Mouse (Mus musculus): Measurements from ENCODE around the gene Epb41l1.

The Epb41l1 gene

DNA sequence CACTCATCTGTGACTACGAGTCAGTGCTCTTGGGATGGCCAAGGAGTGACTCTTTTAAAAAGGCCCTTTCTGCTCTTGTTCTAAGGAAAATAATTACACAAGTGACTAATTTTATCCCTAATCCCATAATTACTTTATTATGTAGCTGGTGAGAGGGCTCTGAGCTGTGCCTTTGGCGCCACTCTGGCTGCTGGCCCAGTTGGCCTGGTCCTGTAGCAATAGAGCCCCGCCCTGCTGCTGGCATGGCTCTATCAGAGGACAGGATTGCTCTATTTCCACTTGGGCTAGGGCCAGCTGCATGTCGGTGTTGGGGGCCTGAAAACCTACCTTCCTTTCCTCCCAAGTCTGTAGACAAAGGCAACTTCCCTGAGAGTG, 36.6 kb downstream of the Epb41l1 start:
- no peak for DNase-seq (ENCODE audit: low read depth, low spot score)

- DNase-seq (ENCODE audit: low read depth, low spot score): no peak
These were observed 39.8 kb downstream of the Epb41l1 start for GRCm38 (mm10) chr2:156460470-156460869.

GRCm38 (mm10) chr2:156462154-156463029, 41.7 kb downstream of the Epb41l1 start:
- DNase-seq (ENCODE audit: low read depth, low spot score): peak; percentile 18

- no peak for DNase-seq (ENCODE audit: low read depth, low spot score)
These were observed 43.7 kb downstream of the Epb41l1 start for GRCm38 (mm10) chr2:156464416-156464815.

DNA sequence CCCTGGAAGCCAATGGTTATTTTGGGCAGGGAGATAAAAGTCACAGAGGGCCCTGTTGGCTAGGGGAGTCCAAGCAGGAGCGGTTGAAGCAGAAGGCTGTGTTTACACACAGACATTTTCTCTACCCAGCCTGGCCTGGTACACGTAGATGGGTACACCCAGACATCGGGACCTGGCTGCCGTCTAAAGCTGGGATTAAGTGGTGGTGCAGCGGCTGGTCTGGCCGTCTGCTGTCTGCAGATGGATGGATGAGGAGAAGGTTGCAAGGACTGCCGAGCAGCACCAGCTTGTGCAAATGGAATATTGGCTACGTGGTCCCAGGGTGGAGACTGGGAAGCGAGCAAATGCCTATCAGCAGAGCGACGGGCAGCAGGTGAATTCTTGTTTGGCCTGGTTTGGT, 46.8 kb downstream of the Epb41l1 start:
- no peak for DNase-seq (ENCODE audit: low read depth, low spot score)

- DNase-seq (ENCODE audit: low read depth, low spot score): no peak
These were observed 48.2 kb downstream of the Epb41l1 start for GRCm38 (mm10) chr2:156468890-156469289.

DNA sequence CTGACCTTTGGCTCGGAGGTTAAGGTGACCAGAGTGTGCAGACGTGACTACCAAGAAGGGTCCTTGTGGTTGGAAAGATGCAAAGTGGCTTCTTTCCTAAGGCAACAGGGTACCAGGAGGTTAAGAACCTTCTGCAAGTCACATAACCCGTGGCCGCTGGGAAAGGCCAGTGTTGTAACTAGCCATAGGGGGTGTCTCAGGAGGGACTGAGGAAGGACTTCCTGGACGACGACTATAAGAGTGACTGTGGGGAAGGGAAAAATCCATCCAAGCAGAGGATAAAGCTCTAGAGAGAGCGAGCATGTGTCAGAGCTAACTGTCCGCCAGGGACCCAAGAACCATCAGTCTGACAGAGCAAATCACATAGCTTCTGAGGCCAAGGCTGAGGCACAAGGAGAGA, 48.8 kb downstream of the Epb41l1 start:
- no peak for DNase-seq (ENCODE audit: low read depth, low spot score)

- no peak for DNase-seq (ENCODE audit: low read depth, low spot score)
These were observed 50.2 kb downstream of the Epb41l1 start for GRCm38 (mm10) chr2:156470938-156471337.

- no peak for DNase-seq (ENCODE audit: low read depth, low spot score)
These were observed 51.6 kb downstream of the Epb41l1 start for GRCm38 (mm10) chr2:156472336-156472735.

DNA sequence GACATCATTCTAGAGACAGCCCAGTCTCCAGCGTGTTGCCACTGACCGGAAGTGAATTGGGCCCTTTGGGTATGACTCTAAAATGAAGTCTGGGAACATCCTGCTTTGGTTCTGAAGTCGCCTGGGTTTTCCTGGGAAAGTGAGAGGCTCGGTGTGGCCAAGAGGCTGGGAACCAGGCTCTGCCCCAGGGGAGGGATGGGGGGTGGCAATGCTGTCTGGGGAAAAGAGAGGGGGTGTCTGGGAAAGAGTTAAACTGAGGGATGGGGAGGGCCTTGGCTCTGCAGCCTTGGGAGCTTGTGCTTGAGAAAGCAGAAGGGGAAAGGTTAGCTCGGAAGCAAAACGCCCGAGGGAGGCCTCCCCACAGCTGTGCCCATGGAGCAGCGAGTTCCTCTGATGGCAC, 53.0 kb downstream of the Epb41l1 start:
- DNase-seq (ENCODE audit: low read depth, low spot score): no peak

DNA sequence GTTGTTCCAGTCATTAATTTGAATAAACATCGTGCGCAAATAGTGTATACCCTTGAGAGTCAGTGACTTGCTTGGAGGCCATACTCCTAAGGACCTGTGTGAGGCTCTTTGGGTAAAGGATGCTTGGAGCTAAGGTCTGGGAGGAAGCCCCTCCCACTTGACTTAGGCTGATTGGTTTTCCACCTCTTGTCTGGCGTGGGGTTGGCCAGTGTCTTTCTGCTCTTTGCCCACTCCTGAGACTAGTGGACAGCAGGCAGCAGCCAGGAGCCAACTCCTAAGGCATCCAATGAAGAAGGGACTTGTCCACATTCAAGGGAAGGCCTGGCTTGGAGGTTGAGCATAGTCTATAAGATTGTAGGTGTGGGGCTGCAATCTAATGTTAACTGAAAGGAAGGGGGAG, 53.4 kb downstream of the Epb41l1 start:
- DNase-seq (ENCODE audit: low read depth, low spot score): no peak

DNA sequence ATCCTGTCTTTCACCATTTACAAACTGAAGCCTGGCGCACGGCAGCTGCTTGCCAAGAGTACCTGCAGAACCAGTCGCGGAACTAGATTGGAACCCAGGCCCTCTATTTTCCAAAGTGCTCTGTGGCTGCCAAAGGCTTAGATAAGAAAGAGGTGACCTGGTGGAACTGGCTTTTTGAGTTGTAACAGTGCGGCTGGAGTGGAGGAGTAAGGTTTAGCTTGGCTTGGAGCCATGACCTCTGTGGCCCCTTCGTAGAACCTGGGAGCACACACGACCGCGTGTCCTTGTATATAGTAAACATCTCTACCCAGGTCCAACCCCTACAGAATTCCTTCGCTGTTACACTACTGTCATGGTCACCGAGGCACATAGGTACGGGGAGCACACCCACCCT, 54.2 kb downstream of the Epb41l1 start:
- DNase-seq (ENCODE audit: low read depth, low spot score): no peak

DNA sequence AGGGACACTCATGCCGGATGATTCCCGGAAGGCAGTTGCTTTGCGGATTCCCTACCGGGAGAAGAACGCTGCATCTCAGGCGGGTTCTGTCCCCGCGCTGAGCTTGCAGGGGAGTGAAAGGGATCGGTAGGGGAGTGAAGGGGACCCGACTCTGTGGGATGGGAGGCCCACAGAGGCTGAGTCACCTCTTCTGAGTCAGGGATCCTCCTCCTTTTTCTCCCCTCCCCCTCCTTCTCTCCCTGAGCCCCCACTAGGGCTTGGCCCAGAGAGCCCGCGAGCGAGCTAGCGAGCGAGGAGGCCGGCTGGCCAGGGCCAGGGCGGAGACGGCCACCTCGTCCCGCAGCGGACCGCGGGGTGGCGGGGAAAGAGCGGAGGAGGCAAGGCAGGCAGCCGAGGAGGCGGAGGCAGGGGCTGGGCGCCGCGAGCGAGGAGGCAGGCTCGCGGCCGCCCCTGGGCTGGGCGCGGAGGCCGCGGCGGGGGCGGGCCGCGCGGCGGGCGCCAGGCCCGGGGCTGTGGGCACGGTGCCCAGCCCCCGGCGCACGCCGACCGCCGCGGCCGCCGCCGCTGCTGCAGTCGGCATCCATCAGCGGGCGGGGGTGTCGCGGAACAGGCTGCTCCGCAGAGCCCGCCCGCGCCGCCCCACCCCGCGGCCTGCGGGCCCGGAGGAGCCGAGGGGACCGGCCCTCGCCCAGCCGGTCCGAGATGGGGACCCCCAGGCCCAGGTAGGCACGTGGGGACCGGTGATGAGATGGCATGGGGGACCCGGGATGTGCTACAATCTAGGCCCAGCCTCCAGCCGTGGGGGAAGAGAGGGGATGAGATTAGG, 54.8 kb downstream of the Epb41l1 start:
- peak; percentile 40 for DNase-seq (ENCODE audit: low read depth, low spot score)

DNA sequence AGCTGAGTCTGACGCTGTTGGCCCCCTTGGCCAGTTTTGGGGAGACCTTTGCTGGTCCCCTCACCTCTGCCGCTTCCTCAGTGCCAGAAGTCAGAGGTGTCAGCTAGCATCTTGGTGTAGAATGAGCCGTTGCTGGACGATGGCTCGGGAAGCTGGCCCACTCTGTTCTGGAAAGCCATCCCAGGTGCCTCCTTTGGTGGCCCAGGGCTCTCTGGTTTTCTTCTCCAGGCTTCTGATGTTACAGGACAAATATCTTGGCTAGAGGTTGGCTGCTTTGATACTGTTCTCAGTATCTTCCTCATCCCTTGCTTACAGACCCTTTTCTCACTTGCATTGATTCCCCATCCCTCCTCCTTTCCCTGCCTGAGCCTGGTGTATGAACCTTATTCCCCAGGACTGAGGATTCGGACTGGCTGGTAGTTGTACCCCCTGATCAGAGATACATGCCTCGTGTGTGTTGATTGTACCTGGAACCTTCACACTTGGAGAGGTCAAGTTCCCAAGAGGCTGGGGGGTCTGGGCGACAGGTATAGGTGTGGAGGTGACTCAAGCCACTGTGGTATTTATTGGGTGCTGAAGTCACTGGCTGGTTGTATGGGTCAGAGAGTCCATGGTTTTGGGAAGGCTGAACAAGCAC, 55.5 kb downstream of the Epb41l1 start:
- DNase-seq (ENCODE audit: low read depth, low spot score): no peak

DNA sequence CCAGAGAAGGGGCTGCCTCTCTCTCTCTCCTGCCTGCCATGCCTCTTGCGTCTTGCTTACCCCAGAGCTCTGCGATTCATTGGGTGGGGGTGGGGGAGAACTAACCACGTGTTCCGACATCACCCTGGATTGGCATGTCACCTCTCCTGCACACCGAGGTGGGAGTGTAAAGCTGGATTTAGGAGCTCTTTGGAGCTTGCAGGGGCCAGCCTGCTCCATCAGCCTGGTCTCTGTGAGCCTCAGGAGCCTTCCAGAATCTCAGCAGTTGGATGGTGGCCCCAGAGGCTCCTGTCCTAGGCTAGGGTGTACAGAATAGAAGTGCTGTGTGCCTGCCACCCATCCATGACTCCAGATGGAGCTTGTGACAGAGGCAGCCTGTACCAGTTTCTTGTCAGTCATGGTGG, 56.0 kb downstream of the Epb41l1 start:
- DNase-seq (ENCODE audit: low read depth, low spot score): no peak

DNA sequence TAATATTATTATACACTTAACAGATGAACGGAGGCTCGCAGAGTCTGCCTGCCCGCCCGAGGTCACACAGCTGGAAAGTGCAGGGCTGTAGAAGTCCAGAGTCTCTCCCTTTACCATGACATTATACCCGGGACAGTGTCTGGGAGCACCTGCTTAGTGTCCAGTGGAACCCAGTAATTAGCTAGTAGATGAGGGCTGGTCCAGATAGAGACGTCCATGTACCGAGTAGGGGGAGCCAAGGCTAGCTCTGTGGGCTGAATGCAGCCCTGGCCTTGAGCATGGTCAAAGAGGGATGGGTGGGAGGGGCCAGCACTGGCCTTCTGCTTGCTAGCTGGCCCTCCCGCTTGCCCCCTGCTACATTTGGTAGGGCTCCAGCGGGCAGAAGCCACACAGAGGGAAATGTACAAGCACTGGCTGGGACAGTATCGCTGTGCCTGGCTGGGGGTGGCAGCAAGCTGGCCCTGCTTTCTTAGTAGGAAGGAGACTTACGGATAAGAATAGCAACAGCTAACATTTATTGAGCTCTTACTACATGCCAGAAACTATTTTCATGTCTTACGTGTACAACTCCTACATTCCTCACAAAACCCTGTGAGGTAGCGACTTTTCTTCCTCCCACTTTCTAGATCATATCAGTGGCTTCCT, 57.5 kb downstream of the Epb41l1 start:
- DNase-seq (ENCODE audit: low read depth, low spot score): no peak

- DNase-seq (ENCODE audit: low read depth, low spot score): no peak
These were observed 59.1 kb downstream of the Epb41l1 start for GRCm38 (mm10) chr2:156479833-156480232.

GRCm38 (mm10) chr2:156480267-156480666, 59.6 kb downstream of the Epb41l1 start:
- DNase-seq (ENCODE audit: low read depth, low spot score): no peak

GRCm38 (mm10) chr2:156482299-156482698, 61.6 kb downstream of the Epb41l1 start:
- peak; percentile 62 for DNase-seq (ENCODE audit: low read depth, low spot score)

DNA sequence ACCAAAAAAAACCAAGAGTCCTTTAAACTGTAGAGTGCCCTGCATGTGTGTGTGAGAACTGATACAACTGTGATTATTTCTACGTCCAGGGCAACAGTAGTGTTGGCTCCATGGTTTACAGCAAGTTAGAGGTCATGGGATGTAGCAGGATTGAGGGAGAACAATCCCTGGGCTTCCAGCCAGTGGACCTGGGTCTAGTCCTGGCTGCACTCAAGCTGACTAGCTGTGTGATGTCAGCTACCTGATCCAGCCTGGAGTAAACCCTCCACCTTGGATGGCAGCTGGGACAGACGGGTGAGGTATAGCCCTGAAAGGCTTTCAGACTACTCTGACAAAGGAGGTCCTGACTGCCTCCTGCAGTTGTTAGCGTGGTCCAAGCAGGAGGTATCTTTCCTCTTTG, 62.1 kb downstream of the Epb41l1 start:
- no peak for DNase-seq (ENCODE audit: low read depth, low spot score)

GRCm38 (mm10) chr2:156483204-156483603, 62.5 kb downstream of the Epb41l1 start:
- no peak for DNase-seq (ENCODE audit: low read depth, low spot score)
